Mouse (Mus musculus) intestine, embryonic 14.5 days (tissue): ENCODE measurements around the gene Gm28053. TPM values are rescaled to one million over a fixed set of nuclear protein-coding genes. Genes with fewer than 3 reads are reported as not detected.

ENCODE experiments used
- ATAC-seq: fragments of 200-750 bp; cut with Nextera tagmentation; replicated peaks from 2 replicates; pipeline ENCODE4 v1.8.0; 2017; ENCODE audit warnings: low read depth, moderate number of reproducible peaks, moderate TSS enrichment, moderate library complexity; ENCODE audit not compliant: low FRiP score, low TSS enrichment
- DNase-seq: peaks from one replicate; pipeline ENCODE4 v3.0.0-alpha.2; 2018; ENCODE audit warnings: low spot score
- H3K27ac ChIP-seq: fragments of 300-500 bp; sonication (generic); 2 replicates; pipeline ENCODE4 v1.5.1; 2014; ENCODE audit warnings: low read depth, mild to moderate bottlenecking, control low read depth
- H3K27me3 ChIP-seq: fragments of 300-500 bp; sonication (generic); replicated peaks from 2 replicates; pipeline ENCODE4 v1.6.1; 2014; ENCODE audit warnings: low read length, control low read depth; ENCODE audit not compliant: control insufficient read depth, insufficient read depth
- H3K36me3 ChIP-seq: fragments of 300-500 bp; sonication (generic); 2 replicates; pipeline ENCODE4 v1.6.1; 2014; ENCODE audit warnings: low read length, control low read depth; ENCODE audit not compliant: control insufficient read depth, insufficient read depth
- H3K4me1 ChIP-seq: fragments of 300-500 bp; sonication (generic); replicated peaks from 2 replicates; pipeline ENCODE4 v1.6.1; 2014; ENCODE audit warnings: low read length, control low read depth, mixed read lengths; ENCODE audit not compliant: control insufficient read depth, insufficient read depth
- H3K4me2 ChIP-seq: fragments of 300-500 bp; sonication (generic); 2 replicates; pipeline ENCODE4 v1.6.1; 2014; ENCODE audit warnings: low read length
- H3K4me3 ChIP-seq: fragments of 300-500 bp; sonication (generic); 2 replicates; pipeline ENCODE4 v1.5.1; 2014; ENCODE audit warnings: low read depth, low read length, control low read depth, mixed read lengths
- H3K9ac ChIP-seq: fragments of 300-500 bp; sonication (generic); 2 replicates; pipeline ENCODE4 v1.6.1; 2014; ENCODE audit warnings: mild to moderate bottlenecking, low read length
- H3K9me3 ChIP-seq: fragments of 300-500 bp; sonication (generic); 2 replicates; pipeline ENCODE4 v1.6.1; 2016; ENCODE audit warnings: low read length, control low read depth; ENCODE audit not compliant: control insufficient read depth
- WGBS: fragments of 180-500 bp; shearing (Covaris S2); extraction: QIAGEN DNeasy Blood & Tissue Kit; methylation state at CpG from one replicate; pipeline ENCODE4 v1.1.7; 2014; 5-methylcytosine and 5-hydroxymethylcytosine counted together
- polyA plus RNA-seq: library from polyadenylated mRNA; unstranded; fragments of >200 nt; fragmentation: Nextera tagmentation; extraction: Ambion mirVana; gene quantifications from 2 replicates; pipeline ENCODE4 v1.2.1, GENCODE M21; 2014

The Gm28053 gene
- polyA plus RNA-seq, 1 experiment from 2014 or later: 4.9 TPM

DNA sequence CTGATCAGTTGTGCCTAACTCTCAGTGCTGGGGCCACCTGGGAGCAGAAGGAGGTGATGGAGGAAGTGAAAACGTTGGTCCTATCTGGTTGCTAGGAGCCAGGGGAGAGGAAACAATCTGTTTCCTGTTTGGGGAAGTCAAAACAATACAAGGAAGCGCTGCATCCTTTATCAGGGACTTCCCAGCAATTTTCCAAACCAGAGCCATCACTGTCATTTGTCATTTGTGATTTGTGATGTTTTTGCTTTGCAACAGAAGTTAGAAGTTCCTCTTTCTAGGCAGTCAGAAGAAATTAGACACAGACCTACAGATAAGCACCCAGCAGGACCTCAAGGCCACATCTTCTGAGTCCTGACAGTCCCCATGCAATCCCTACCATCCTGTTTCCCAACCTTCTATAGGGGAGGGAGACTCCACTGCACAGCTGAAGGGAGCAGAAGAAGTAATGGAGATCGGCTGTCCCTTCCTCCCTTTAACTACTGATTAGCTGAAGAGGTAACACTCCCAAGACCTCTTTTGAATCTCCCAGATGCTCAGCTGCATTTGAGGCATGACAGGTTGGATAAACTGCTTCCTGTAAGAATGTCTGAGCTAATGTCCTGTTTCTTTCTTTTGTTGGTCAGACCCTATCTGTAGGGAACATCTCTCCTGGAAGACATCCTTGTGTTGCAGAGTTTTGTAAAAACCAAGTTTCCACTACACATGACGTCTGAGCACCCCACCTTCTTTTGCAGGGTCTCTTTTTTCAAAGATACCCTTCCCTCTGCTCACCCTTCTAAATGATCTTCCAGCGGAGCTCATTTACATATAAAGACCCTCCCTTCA is 17.9 kb upstream of the Gm28053 start:
- 43% methylated on average over 5 of the region's 5 CpGs for WGBS
- Histone ChIP-seq H3K4me3 (no peak overlapping the region), H3K27ac (peak overlapping the region; percentile 12), H3K27me3 (no peaks in the 10 kb centered on the region), H3K4me1 (no peaks in the 10 kb centered on the region; the same call in 1 of the 2 replicates), H3K9ac (no peak overlapping the region), H3K4me2 (no peak overlapping the region), H3K9me3 (no peaks in the 10 kb centered on the region), H3K36me3 (no peaks in the 10 kb centered on the region)
- ATAC-seq: no peak
- DNase-seq: peak; percentile 45

- ATAC-seq (no peak), DNase-seq (peak; percentile 50)
- H3K9ac ChIP-seq: no peak overlapping the region
- H3K4me2 ChIP-seq: no peak overlapping the region
- no peaks in the 10 kb centered on the region; the same call in 1 of the 2 replicates for H3K4me1 ChIP-seq
- WGBS: 89% methylated on average over 7 of the region's 7 CpGs
- H3K27me3 ChIP-seq: no peaks in the 10 kb centered on the region
- H3K9me3 ChIP-seq: no peaks in the 10 kb centered on the region
- no peaks in the 10 kb centered on the region for H3K36me3 ChIP-seq
- no peak overlapping the region for H3K4me3 ChIP-seq
- no peak overlapping the region for H3K27ac ChIP-seq
Measured at GRCm38 (mm10) chr6:48702146-48702545, 16.3 kb upstream of the Gm28053 start.

DNA sequence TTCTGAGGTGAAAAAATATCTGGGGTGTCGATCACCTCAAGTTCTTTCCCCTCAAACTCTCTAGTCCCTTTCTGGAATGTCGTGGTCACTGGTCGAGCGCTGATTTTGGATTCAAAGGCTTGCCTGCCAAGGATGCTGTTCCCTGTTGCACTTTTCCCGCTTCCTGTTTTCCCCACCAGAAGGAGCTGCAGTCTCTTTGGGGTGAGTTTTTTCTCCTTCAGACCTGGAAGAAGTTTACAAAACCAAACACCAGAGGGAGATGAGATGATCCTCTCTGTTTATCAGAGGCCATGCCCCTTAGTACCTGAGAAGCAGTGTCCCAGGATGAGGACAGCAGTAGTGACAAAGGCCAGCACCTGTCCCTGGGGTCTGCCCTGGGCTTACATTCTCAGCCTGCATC is 15.8 kb upstream of the Gm28053 start:
- Histone ChIP-seq H3K4me1 (no peaks in the 10 kb centered on the region; the same call in 1 of the 2 replicates), H3K27ac (no peak overlapping the region), H3K9me3 (no peaks in the 10 kb centered on the region), H3K4me3 (no peak overlapping the region), H3K4me2 (no peak overlapping the region), H3K27me3 (no peaks in the 10 kb centered on the region), H3K9ac (no peak overlapping the region), H3K36me3 (no peaks in the 10 kb centered on the region)
- 65% methylated on average over 5 of the region's 5 CpGs for WGBS
- DNase-seq (peak; percentile 43), ATAC-seq (no peak)

DNA sequence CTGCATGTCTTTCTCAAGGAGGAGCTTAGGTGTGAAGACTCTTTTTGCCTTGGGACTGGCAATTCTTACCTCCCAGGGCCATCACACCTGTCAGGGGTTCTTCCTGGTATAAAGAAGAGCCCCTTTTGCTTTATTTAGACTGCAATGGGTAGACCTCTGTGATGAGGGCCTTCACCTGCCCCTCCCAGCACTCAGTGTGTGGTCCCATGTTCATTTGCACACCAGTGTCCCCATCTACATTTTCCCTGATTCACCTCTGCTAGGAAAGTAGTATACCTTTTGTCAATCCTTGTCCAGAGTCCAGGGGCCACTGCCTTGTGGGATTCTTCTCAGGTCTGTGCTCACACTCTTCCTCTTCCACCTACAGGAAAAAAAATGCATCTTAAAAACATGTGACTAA is 14.3 kb upstream of the Gm28053 start:
- DNase-seq: peak; percentile 24
- Histone ChIP-seq H3K4me1 (no peaks in the 10 kb centered on the region; the same call in 1 of the 2 replicates), H3K36me3 (no peaks in the 10 kb centered on the region), H3K27me3 (no peaks in the 10 kb centered on the region), H3K27ac (no peak overlapping the region), H3K4me2 (no peak overlapping the region), H3K9ac (no peak overlapping the region), H3K4me3 (no peak overlapping the region), H3K9me3 (no peaks in the 10 kb centered on the region)
- no peak for ATAC-seq

GRCm38 (mm10) chr6:48706130-48706529 is 12.3 kb upstream of the Gm28053 start:
- Histone ChIP-seq H3K27ac (no peak overlapping the region), H3K9ac (peak overlapping the region; percentile 16; the same call in 1 of the 2 replicates), H3K4me1 (no peaks in the 10 kb centered on the region), H3K36me3 (no peaks in the 10 kb centered on the region), H3K27me3 (no peaks in the 10 kb centered on the region), H3K4me3 (no peak overlapping the region), H3K4me2 (no peak overlapping the region), H3K9me3 (no peaks in the 10 kb centered on the region)
- DNase-seq: peak; percentile 28
- 66% methylated on average over 3 of the region's 3 CpGs for WGBS
- no peak for ATAC-seq

DNA sequence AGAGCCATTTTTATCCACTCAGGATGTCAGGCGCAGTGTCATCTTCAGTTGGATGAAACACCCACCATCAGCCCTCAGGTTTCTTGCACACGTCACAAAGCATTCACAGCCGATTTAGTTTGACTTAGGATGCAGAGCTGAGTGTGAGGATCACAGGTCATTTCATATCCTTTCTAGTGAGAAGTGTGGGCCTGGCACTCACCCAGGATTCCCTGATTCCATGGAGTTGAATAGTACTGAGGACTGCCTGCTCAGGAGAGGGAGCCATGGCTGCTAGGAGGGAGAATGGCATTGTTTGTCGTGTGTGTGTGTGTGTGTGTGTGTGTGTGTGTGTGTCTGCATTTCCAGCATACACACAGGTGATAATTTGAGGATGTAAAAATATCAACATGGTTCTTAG is 1.9 kb downstream of the Gm28053 start:
- Histone ChIP-seq H3K27ac (no peak overlapping the region), H3K27me3 (no peaks in the 10 kb centered on the region), H3K4me2 (no peak overlapping the region), H3K9ac (no peak overlapping the region), H3K4me1 (peaks cover under 1% of the 10 kb centered on the region; the same call in 1 of the 2 replicates), H3K4me3 (no peak overlapping the region), H3K36me3 (no peaks in the 10 kb centered on the region), H3K9me3 (no peaks in the 10 kb centered on the region)
- ATAC-seq (no peak), DNase-seq (no peak)
- 79% methylated on average over 4 of the region's 4 CpGs for WGBS

DNA sequence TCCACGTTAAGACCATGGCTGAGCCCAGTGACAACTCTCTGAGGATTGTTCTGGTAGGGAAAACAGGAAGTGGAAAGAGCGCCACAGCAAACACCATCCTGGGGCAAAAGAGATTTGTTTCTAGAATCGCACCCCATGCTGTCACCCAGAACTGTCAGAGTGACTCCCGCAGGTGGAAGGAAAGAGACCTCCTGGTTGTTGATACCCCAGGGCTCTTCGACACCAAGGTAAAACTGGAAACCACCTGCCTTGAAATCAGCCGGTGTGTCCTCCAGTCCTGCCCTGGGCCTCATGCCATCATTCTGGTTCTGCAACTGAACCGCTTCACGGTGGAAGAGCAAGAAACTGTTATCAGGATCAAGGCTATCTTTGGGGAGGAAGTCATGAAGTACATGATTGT is 5.1 kb downstream of the Gm28053 start:
- Histone ChIP-seq H3K27me3 (no peaks in the 10 kb centered on the region), H3K36me3 (no peaks in the 10 kb centered on the region), H3K9ac (no peak overlapping the region), H3K27ac (no peak overlapping the region), H3K9me3 (no peaks in the 10 kb centered on the region), H3K4me2 (no peak overlapping the region), H3K4me1 (peaks cover 10% of the 10 kb centered on the region), H3K4me3 (no peak overlapping the region)
- no peak for ATAC-seq
- no peak for DNase-seq
- WGBS: 81% methylated on average over 8 of the region's 8 CpGs

DNA sequence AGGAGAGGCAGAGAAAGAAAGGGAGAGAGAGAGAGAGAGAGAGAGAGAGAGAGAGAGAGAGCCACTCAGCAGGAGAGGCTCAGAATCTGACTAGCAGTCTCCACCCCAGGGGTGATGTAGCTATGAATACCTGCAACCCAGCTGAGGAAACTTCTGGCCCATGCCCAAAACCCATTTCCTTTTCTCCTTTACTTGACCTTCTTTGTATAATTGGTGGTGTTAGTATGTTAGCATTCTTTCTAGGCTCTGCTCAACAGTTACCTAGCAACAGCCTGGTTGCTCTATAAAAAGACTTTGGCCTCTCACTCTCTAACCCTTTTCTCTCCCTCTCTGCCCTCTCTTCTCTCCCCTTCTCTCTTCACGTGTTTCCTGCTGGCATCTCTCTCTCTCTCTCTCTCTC is 7.1 kb downstream of the Gm28053 start:
- Histone ChIP-seq H3K4me3 (no peak overlapping the region), H3K4me1 (peaks cover 10% of the 10 kb centered on the region), H3K27ac (no peak overlapping the region), H3K4me2 (no peak overlapping the region), H3K9ac (no peak overlapping the region), H3K36me3 (no peaks in the 10 kb centered on the region), H3K9me3 (no peaks in the 10 kb centered on the region), H3K27me3 (no peaks in the 10 kb centered on the region)
- ATAC-seq: peak; percentile 40; the same call in 1 of the 2 replicates
- no peak for DNase-seq
- WGBS: 0% methylated on average over 1 of the region's 1 CpGs

- H3K27me3 ChIP-seq: no peaks in the 10 kb centered on the region
- peaks cover 10% of the 10 kb centered on the region for H3K4me1 ChIP-seq
- H3K4me2 ChIP-seq: no peak overlapping the region
- ATAC-seq (no peak), DNase-seq (no peak)
- H3K4me3 ChIP-seq: no peak overlapping the region
- H3K27ac ChIP-seq: no peak overlapping the region
- no peak overlapping the region for H3K9ac ChIP-seq
- 87% methylated on average over 5 of the region's 5 CpGs for WGBS
- H3K9me3 ChIP-seq: no peaks in the 10 kb centered on the region
- no peaks in the 10 kb centered on the region for H3K36me3 ChIP-seq
Measured at GRCm38 (mm10) chr6:48727761-48728160, 9.4 kb downstream of the Gm28053 start.
